Comparison of ENCODE assay signal across 8 mouse cellular contexts in the genomic region with DNA sequence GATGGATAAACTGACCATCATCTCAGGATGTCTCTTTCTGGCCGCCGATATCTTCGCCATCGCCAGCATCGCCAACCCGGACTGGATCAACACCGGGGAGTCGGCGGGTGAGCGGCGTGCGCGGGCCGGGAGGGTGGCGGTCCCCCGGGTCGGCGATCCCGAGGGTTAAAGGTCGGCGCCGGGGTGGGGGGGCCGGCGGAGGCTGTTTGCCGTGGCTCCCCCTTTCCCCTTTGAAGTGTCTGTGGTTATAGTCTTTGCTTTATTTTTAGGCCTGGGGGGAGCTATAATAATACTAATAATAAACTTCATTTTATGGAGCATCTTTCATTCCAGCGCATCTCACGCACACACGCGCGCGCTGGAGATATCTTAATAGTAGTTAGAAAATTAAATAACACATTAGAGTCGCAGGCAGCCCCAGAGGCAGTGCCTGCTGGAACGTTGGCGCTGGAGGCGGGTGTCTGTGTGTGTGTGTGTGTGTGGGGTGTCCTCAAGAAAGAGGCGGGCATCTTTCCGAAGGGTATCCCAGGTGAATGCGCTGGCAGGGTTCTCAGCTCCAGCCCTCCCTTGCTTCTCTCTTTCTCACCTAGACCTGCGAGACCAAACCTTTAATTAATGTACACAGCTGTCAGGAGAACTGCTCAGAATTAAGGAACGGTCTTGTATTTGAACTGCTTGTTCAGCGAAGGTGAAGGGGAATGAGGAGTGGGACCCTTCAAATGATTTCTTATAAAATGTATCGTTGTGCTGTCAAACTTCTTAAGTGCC. TPM values are rescaled to one million over a fixed set of nuclear protein-coding genes. Genes with fewer than 3 reads are reported as not detected.
DNase-seq lines count a peak whose midpoint lies in the region; ATAC-seq lines count a peak whose summit lies in the region.

No protein-coding gene starts in this region.

- no peaks in the 10 kb centered on the region for H3K9me3 ChIP-seq in intestine, embryonic 16.5 days (ENCODE audit: control insufficient read depth, low read length)
- H3K9me3 ChIP-seq in limb, embryonic 13.5 days = no peaks in the 10 kb centered on the region
- no peaks in the 10 kb centered on the region for H3K9me3 ChIP-seq in midbrain, embryonic 15.5 days

- H3K36me3 ChIP-seq in intestine, embryonic 16.5 days (ENCODE audit: control insufficient read depth, insufficient read depth, low read length) = no peaks in the 10 kb centered on the region
- H3K36me3 ChIP-seq in limb, embryonic 13.5 days = no peaks in the 10 kb centered on the region
- no peaks in the 10 kb centered on the region for H3K36me3 ChIP-seq in midbrain, embryonic 15.5 days (replicated peaks)

- peak; percentile 96 for DNase-seq in heart, adult 11 months
- no peak for DNase-seq in heart, adult 8-10 months (ENCODE audit: low spot score)
- DNase-seq in cerebellum, postnatal 36 days = peak; percentile 45 to 50
- peak; percentile 44 for DNase-seq in gastrocnemius, postnatal 25 days
- DNase-seq in spleen, postnatal 4 days (ENCODE audit: low spot score in 2 of 2) = peak; percentile 45 to 78

- H3K4me1 ChIP-seq in intestine, embryonic 16.5 days (ENCODE audit: control insufficient read depth, insufficient read depth, low read length) = peaks cover 17% of the 10 kb centered on the region
- peaks cover 28% of the 10 kb centered on the region for H3K4me1 ChIP-seq in limb, embryonic 13.5 days
- peaks cover 38% of the 10 kb centered on the region for H3K4me1 ChIP-seq in midbrain, embryonic 15.5 days

- peak overlapping the region; percentile 87 for H3K9ac ChIP-seq in intestine, embryonic 16.5 days (ENCODE audit: low read depth, low read length)
- H3K9ac ChIP-seq in limb, embryonic 13.5 days = peak overlapping the region; percentile 91
- H3K9ac ChIP-seq in midbrain, embryonic 15.5 days = peak overlapping the region; percentile 96

- no peaks in the 10 kb centered on the region for H3K27me3 ChIP-seq in intestine, embryonic 16.5 days (replicated peaks; ENCODE audit: control insufficient read depth, insufficient read depth, low read length)
- no peaks in the 10 kb centered on the region for H3K27me3 ChIP-seq in limb, embryonic 13.5 days
- H3K27me3 ChIP-seq in midbrain, embryonic 15.5 days (replicated peaks) = no peaks in the 10 kb centered on the region

- peak overlapping the region; percentile 87 for H3K4me3 ChIP-seq in intestine, embryonic 16.5 days (ENCODE audit: low read length)
- H3K4me3 ChIP-seq in limb, embryonic 13.5 days = peak overlapping the region; percentile 94
- H3K4me3 ChIP-seq in midbrain, embryonic 15.5 days = peak overlapping the region; percentile 95

- H3K27ac ChIP-seq in intestine, embryonic 16.5 days (ENCODE audit: low read length) = peak overlapping the region; percentile 44; the same call in 1 of the 2 replicates
- H3K27ac ChIP-seq in limb, embryonic 13.5 days = no peak overlapping the region
- peak overlapping the region; percentile 90 for H3K27ac ChIP-seq in midbrain, embryonic 15.5 days

- 1% methylated on average over 42 of the region's 42 CpGs for WGBS in intestine, embryonic 16.5 days
- WGBS in limb, embryonic 13.5 days = 2% methylated on average over 42 of the region's 42 CpGs
- 3% methylated on average over 42 of the region's 42 CpGs for WGBS in midbrain, embryonic 15.5 days

- H3K4me2 ChIP-seq in intestine, embryonic 16.5 days (ENCODE audit: low read depth, low read length) = peak overlapping the region; percentile 79
- peak overlapping the region; percentile 82 for H3K4me2 ChIP-seq in limb, embryonic 13.5 days (replicated peaks)
- peak overlapping the region; percentile 85 for H3K4me2 ChIP-seq in midbrain, embryonic 15.5 days

- peak; percentile 68 for ATAC-seq in intestine, embryonic 16.5 days
- ATAC-seq in limb, embryonic 13.5 days (ENCODE audit: low FRiP score, low read depth) = peak; percentile 70
- peak; percentile 82 for ATAC-seq in midbrain, embryonic 15.5 days (replicated peaks)

RNA-seq across cellular contexts. Expression of gene Mosmo, which starts 0.5 kb away (rescaled TPM):
- 10 to 100 TPM; 24.7 to 37.7 (median 32.3) TPM for total RNA-seq in heart, adult 8-10 months (2022)
- 10 to 100 TPM; 20.2 to 20.7 TPM for total RNA-seq in gastrocnemius, postnatal 25 days (2021)
- polyA plus RNA-seq in intestine, embryonic 16.5 days (2015; fragmentation: Nextera tagmentation; extraction: Ambion mirVana) = 5.1 and 6.3 TPM in 2 replicates
- 16.1 and 16.4 TPM in 2 replicates for polyA plus RNA-seq in limb, embryonic 13.5 days (2015; fragmentation: Nextera tagmentation; extraction: Ambion mirVana)
- 12.3 and 14.9 TPM in 2 replicates for polyA plus RNA-seq in midbrain, embryonic 15.5 days (2015; fragmentation: Nextera tagmentation; extraction: Ambion mirVana)

RNA-seq across cellular contexts. Expression of gene Pdzd9, which starts 7.8 kb away (rescaled TPM):
- not detected for total RNA-seq in heart, adult 8-10 months (2022)
- total RNA-seq in gastrocnemius, postnatal 25 days (2021) = not detected
- 0.18 and 0.34 TPM in 2 replicates for polyA plus RNA-seq in intestine, embryonic 16.5 days (2015; fragmentation: Nextera tagmentation; extraction: Ambion mirVana)
- 0.29 and 0.59 TPM in 2 replicates for polyA plus RNA-seq in limb, embryonic 13.5 days (2015; fragmentation: Nextera tagmentation; extraction: Ambion mirVana)
- polyA plus RNA-seq in midbrain, embryonic 15.5 days (2015; fragmentation: Nextera tagmentation; extraction: Ambion mirVana) = 0.34 and 0.54 TPM in 2 replicates

RNA-seq across cellular contexts. Expression of gene Uqcrc2, which starts 43.0 kb away (rescaled TPM):
- total RNA-seq in heart, adult 8-10 months (2022) = 1,000 to 10,000 TPM; 1,123 to 1,294 (median 1,155) TPM
- 100 to 1,000 TPM; 519 to 547 TPM for total RNA-seq in gastrocnemius, postnatal 25 days (2021)
- 339 and 345 TPM in 2 replicates for polyA plus RNA-seq in intestine, embryonic 16.5 days (2015; fragmentation: Nextera tagmentation; extraction: Ambion mirVana)
- polyA plus RNA-seq in limb, embryonic 13.5 days (2015; fragmentation: Nextera tagmentation; extraction: Ambion mirVana) = 182 and 189 TPM in 2 replicates
- 204 and 212 TPM in 2 replicates for polyA plus RNA-seq in midbrain, embryonic 15.5 days (2015; fragmentation: Nextera tagmentation; extraction: Ambion mirVana)
